Mouse (Mus musculus) E14TG2a.4 (cell line): ENCODE data around the gene Lrrc8e.
"Not testable (repeated sequence)": the region's sequence is repeated elsewhere in the genome, so short reads cannot be mapped to it uniquely, and the experiment has no call there.

Experiments
- H3K27me3 ChIP-seq: 2 replicates; pipeline ENCODE4 v1.6.1; 2014; ENCODE audit warnings: low read length, control low read depth; ENCODE audit not compliant: insufficient read depth
- H3K36me3 ChIP-seq: 2 replicates; pipeline ENCODE4 v1.6.1; 2014; ENCODE audit warnings: low read length, control low read depth; ENCODE audit not compliant: insufficient read depth
- H3K4me1 ChIP-seq: replicated peaks from 2 replicates; pipeline ENCODE4 v1.6.1; 2014; ENCODE audit warnings: low read depth, low read length, control low read depth
- H3K4me3 ChIP-seq: replicated peaks from 2 replicates; pipeline ENCODE4 v1.5.1; 2014; ENCODE audit warnings: mild to moderate bottlenecking, low read length
- H3K9me3 ChIP-seq: 2 replicates; pipeline ENCODE4 v1.6.1; 2014; ENCODE audit warnings: low read length, control low read depth
- CTCF ChIP-seq: conservative IDR thresholded peaks from 2 replicates; pipeline ENCODE4 v1.5.1; 2014; ENCODE audit warnings: low read length
- NANOG ChIP-seq: IDR thresholded peaks from 2 replicates; pipeline ENCODE4 v1.6.1; 2014; ENCODE audit warnings: borderline replicate concordance, low read length, mixed read lengths
- POU5F1 ChIP-seq: IDR thresholded peaks from 2 replicates; pipeline ENCODE4 v1.6.1; 2014; ENCODE audit warnings: low read length, borderline replicate concordance

Lrrc8e gene

GRCm38 (mm10) chr8:4247951-4248540 is 21.4 kb downstream of the Lrrc8e start, which contains the start of gene Tgfbr3l:
Tgfbr3l (plus strand) TSS chr8:4248214.
- no peaks in the 10 kb centered on the region for H3K9me3 ChIP-seq
- peaks cover 69% of the 10 kb centered on the region for H3K4me1 ChIP-seq
- no peak for TF ChIP-seq POU5F1
- TF ChIP-seq NANOG, result no peak
- no peak for TF ChIP-seq CTCF
- H3K27me3 ChIP-seq, result peaks cover 13% of the 10 kb centered on the region
- H3K36me3 ChIP-seq, result peaks cover 49% of the 10 kb centered on the region
- H3K4me3 ChIP-seq, result peak within 1 kb of the TSS; percentile 71

- Histone ChIP-seq H3K4me3 (peak overlapping the region; percentile 71), H3K4me1 (peaks cover 74% of the 10 kb centered on the region), H3K27me3 (peaks cover 13% of the 10 kb centered on the region), H3K36me3 (peaks cover 38% of the 10 kb centered on the region), H3K9me3 (no peaks in the 10 kb centered on the region)
- TF ChIP-seq NANOG (no peak), POU5F1 (no peak), CTCF (no peak)
Observed at GRCm38 (mm10) chr8:4249213-4249612, 22.6 kb downstream of the Lrrc8e start.

- Histone ChIP-seq H3K36me3 (peaks cover 38% of the 10 kb centered on the region), H3K4me3 (peak overlapping the region; percentile 71), H3K27me3 (peaks cover 13% of the 10 kb centered on the region), H3K4me1 (peaks cover 76% of the 10 kb centered on the region), H3K9me3 (no peaks in the 10 kb centered on the region)
- TF ChIP-seq CTCF (peak; percentile 27), POU5F1 (no peak), NANOG (no peak)
Observed at GRCm38 (mm10) chr8:4250306-4250970, 23.8 kb downstream of the Lrrc8e start.

GRCm38 (mm10) chr8:4252116-4252760 is 25.6 kb downstream of the Lrrc8e start:
- peaks cover 70% of the 10 kb centered on the region for H3K4me1 ChIP-seq
- peaks cover 40% of the 10 kb centered on the region for H3K36me3 ChIP-seq
- peaks cover 13% of the 10 kb centered on the region for H3K27me3 ChIP-seq
- peak overlapping the region; percentile 86 for H3K4me3 ChIP-seq
- TF ChIP-seq NANOG (no peak), POU5F1 (no peak), CTCF (no peak)
- H3K9me3 ChIP-seq, result no peaks in the 10 kb centered on the region

GRCm38 (mm10) chr8:4252934-4253841 is 26.6 kb downstream of the Lrrc8e start, which contains the start of gene Snapc2:
Snapc2 (plus strand) TSS chr8:4253080.
- Histone ChIP-seq H3K27me3 (peaks cover 13% of the 10 kb centered on the region), H3K4me3 (peak within 1 kb of the TSS; percentile 86), H3K4me1 (peaks cover 70% of the 10 kb centered on the region), H3K36me3 (peaks cover 45% of the 10 kb centered on the region), H3K9me3 (no peaks in the 10 kb centered on the region)
- TF ChIP-seq CTCF (no peak), NANOG (no peak), POU5F1 (no peak)

GRCm38 (mm10) chr8:4254001-4254400 is 27.4 kb downstream of the Lrrc8e start:
- peaks cover 62% of the 10 kb centered on the region for H3K4me1 ChIP-seq
- TF ChIP-seq POU5F1 (no peak), CTCF (no peak), NANOG (no peak)
- no peaks in the 10 kb centered on the region for H3K9me3 ChIP-seq

GRCm38 (mm10) chr8:4255471-4255870 is 28.8 kb downstream of the Lrrc8e start:
- Histone ChIP-seq H3K36me3 (peaks cover 51% of the 10 kb centered on the region), H3K4me1 (peaks cover 60% of the 10 kb centered on the region)
- not testable (repeated sequence) for H3K9me3 ChIP-seq, H3K4me3 ChIP-seq, H3K27me3 ChIP-seq

More at GRCm38 (mm10) chr8:4254001-4254400, 27.4 kb downstream of the Lrrc8e start:
- Histone ChIP-seq H3K36me3 (peaks cover 38% of the 10 kb centered on the region), H3K27me3 (peaks cover 10% of the 10 kb centered on the region), H3K4me3 (peak overlapping the region; percentile 86)

- H3K4me3 ChIP-seq, result no peak overlapping the region
- H3K27me3 ChIP-seq, result no peaks in the 10 kb centered on the region
- peaks cover 50% of the 10 kb centered on the region for H3K4me1 ChIP-seq
- TF ChIP-seq POU5F1 (no peak), CTCF (no peak), NANOG (no peak)
- H3K36me3 ChIP-seq, result peaks cover 65% of the 10 kb centered on the region
- H3K9me3 ChIP-seq, result no peaks in the 10 kb centered on the region
Observed at GRCm38 (mm10) chr8:4256911-4257310, 30.3 kb downstream of the Lrrc8e start.
